ENCODE assay signal across 17 mouse cellular contexts in the genomic region with DNA sequence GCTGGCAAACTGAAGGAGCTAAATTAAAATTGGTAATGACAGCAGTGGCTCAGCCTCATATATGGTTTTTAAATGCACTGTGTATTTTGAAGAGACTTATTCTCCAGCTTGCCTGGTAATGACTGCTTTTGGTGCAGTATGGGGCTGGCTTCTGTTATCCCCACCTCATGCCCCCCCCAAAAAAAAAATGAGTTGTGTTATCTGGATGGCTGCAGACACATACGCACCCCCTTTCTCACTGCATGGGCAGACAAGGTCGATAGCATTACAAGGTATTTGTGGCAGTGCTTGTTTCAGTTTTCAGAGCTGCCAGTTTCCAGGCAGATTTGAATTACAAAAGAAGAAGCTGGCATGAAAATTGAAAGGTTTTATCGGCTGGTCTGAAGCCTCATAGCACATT.
DNase-seq lines count a peak whose midpoint lies in the region; ATAC-seq and TF ChIP-seq lines count a peak whose summit lies in the region.
"Had no signal": no experiment of that assay in that cellular context is flagged by ENCODE, and none has a peak within 500 bp of the region (broad histone marks: within the 10 kb centered on the region; RNA-seq: fewer than 3 reads in every experiment).

No protein-coding gene starts in this region.

- H3K27me3 ChIP-seq in liver, embryonic 12.5 days (replicated peaks) = no peaks in the 10 kb centered on the region
- no peaks in the 10 kb centered on the region for H3K27me3 ChIP-seq in midbrain, embryonic 14.5 days (ENCODE audit: control insufficient read depth, insufficient read depth, low read length)
- no peaks in the 10 kb centered on the region for H3K27me3 ChIP-seq in embryonic facial prominence, embryonic 10.5 days (replicated peaks; ENCODE audit: low read depth, poor library complexity, severe bottlenecking)
- H3K27me3 ChIP-seq: heart, embryonic 12.5 days; limb, embryonic 12.5 days had no signal

- H3K4me1 ChIP-seq in liver, embryonic 12.5 days = peaks cover 19% of the 10 kb centered on the region; the same call in 1 of the 2 replicates
- H3K4me1 ChIP-seq in midbrain, embryonic 14.5 days (ENCODE audit: control insufficient read depth, insufficient read depth, low read length) = peaks cover 19% of the 10 kb centered on the region
- 0 out of 2 replicates have a peak, but pooled peaks cover 6% of the 10 kb centered on the region for H3K4me1 ChIP-seq in embryonic facial prominence, embryonic 10.5 days
- H3K4me1 ChIP-seq: heart, embryonic 12.5 days; limb, embryonic 12.5 days had no signal

- no peak overlapping the region for H3K9ac ChIP-seq in liver, embryonic 12.5 days
- H3K9ac ChIP-seq in midbrain, embryonic 14.5 days (replicated peaks; ENCODE audit: low read length) = 0 out of 2 replicates have a peak overlapping the region, but pooled peaks have one; percentile 0
- H3K9ac ChIP-seq: heart, embryonic 12.5 days; limb, embryonic 12.5 days had no signal

- no peak for DNase-seq in layer of hippocampus, adult 2 months (ENCODE audit: low spot score in 2 of 2)
- DNase-seq in layer of hippocampus, postnatal 10 days (ENCODE audit: low spot score in 2 of 2) = no peak
- peak; percentile 75 for DNase-seq in midbrain, embryonic 14.5 days
- DNase-seq in adrenal gland, adult (ENCODE audit: inconsistent age in 2 of 2, low spot score in 1 of 2) = no peak
- DNase-seq in embryonic facial prominence, embryonic 10.5 days (ENCODE audit: low spot score) = no peak
- no peak for DNase-seq in thymus, postnatal 36 days
- DNase-seq: cerebellum, postnatal 14 days; gastrocnemius, postnatal 14 days; kidney, adult 18-20 months; kidney, postnatal 4 days; lung, postnatal 10 days; right cerebral cortex, postnatal 14 days; thymus, postnatal 14 days had no signal

- 0 out of 2 replicates have a peak, but pooled peaks have one; percentile 32 for ATAC-seq in common myeloid progenitor, adult 5-6 weeks (replicated peaks; ENCODE audit: low read depth, poor library complexity, severe bottlenecking)
- peak; percentile 76 for ATAC-seq in liver, embryonic 12.5 days
- ATAC-seq in midbrain, embryonic 14.5 days (ENCODE audit: low FRiP score, low TSS enrichment) = peak; percentile 55; the same call in 1 of the 2 replicates

- WGBS in liver, embryonic 12.5 days (ENCODE audit: insufficient replicate concordance) = 53% methylated on average over 3 of the region's 3 CpGs
- whole genome bisulfite sequencing in midbrain, embryonic 14.5 days = 2% methylated on average over 3 of the region's 3 CpGs
- 75% methylated on average over 3 of the region's 3 CpGs for WGBS in embryonic facial prominence, embryonic 10.5 days

- no peak for TF ChIP-seq CTCF in layer of hippocampus, adult 2 months (conservative IDR thresholded peaks at IDR 0.05)

- H3K4me2 ChIP-seq in liver, embryonic 12.5 days = 0 out of 2 replicates have a peak overlapping the region, but pooled peaks have one; percentile 29
- H3K4me2 ChIP-seq in midbrain, embryonic 14.5 days (ENCODE audit: low read length) = peak overlapping the region; percentile 7
- H3K4me2 ChIP-seq: heart, embryonic 12.5 days; limb, embryonic 12.5 days had no signal

- H3K9me3 ChIP-seq in liver, embryonic 12.5 days (replicated peaks) = no peaks in the 10 kb centered on the region
- no peaks in the 10 kb centered on the region for H3K9me3 ChIP-seq in midbrain, embryonic 14.5 days (ENCODE audit: control insufficient read depth, low read length)
- H3K9me3 ChIP-seq in embryonic facial prominence, embryonic 10.5 days = no peaks in the 10 kb centered on the region
- H3K9me3 ChIP-seq: heart, embryonic 12.5 days; limb, embryonic 12.5 days had no signal

- H3K36me3 ChIP-seq in liver, embryonic 12.5 days = peaks cover 4% of the 10 kb centered on the region
- H3K36me3 ChIP-seq in midbrain, embryonic 14.5 days (ENCODE audit: control insufficient read depth, insufficient read depth, low read length) = no peaks in the 10 kb centered on the region
- H3K36me3 ChIP-seq in embryonic facial prominence, embryonic 10.5 days (replicated peaks) = peaks cover 9% of the 10 kb centered on the region

- H3K4me3 ChIP-seq in layer of hippocampus, adult 2 months = no peak overlapping the region
- H3K4me3 ChIP-seq in liver, embryonic 12.5 days = no peak overlapping the region
- H3K4me3 ChIP-seq in midbrain, embryonic 14.5 days (replicated peaks; ENCODE audit: low read depth, low read length) = no peak overlapping the region
- no peak overlapping the region for H3K4me3 ChIP-seq in embryonic facial prominence, embryonic 10.5 days
- H3K4me3 ChIP-seq: heart, embryonic 12.5 days; limb, embryonic 12.5 days had no signal

- H3K27ac ChIP-seq in layer of hippocampus, adult 2 months = peak overlapping the region; percentile 33; the same call in 1 of the 2 replicates
- H3K27ac ChIP-seq in liver, embryonic 12.5 days = no peak overlapping the region
- peak overlapping the region; percentile 75 for H3K27ac ChIP-seq in midbrain, embryonic 14.5 days (replicated peaks; ENCODE audit: low read depth, low read length)
- no peak overlapping the region for H3K27ac ChIP-seq in embryonic facial prominence, embryonic 10.5 days (replicated peaks)
- H3K27ac ChIP-seq: limb, embryonic 12.5 days had no signal

Comparison
In these comparisons a context has a peak if more than half of its experiments do, and no peak if none do; other contexts are left out.
1. H3K27ac ChIP-seq: peak in layer of hippocampus, adult 2 months (single experiment) and midbrain, embryonic 14.5 days (single experiment); none in liver, embryonic 12.5 days (single experiment) and embryonic facial prominence, embryonic 10.5 days (single experiment).
2. Peak in every context shown above with its lines, with median percentiles within 50 percentile points of each other: ATAC-seq.